13 mouse cellular contexts compared by ENCODE assay signal in genomic region chr11:64752299-64752698, GRCm38 (mm10).
DNase-seq lines count a peak whose midpoint lies in the region; ATAC-seq and TF ChIP-seq lines count a peak whose summit lies in the region.
"Had no signal": no experiment of that assay in that cellular context is flagged by ENCODE, and none has a peak within 500 bp of the region (broad histone marks: within the 10 kb centered on the region; RNA-seq: fewer than 3 reads in every experiment).

No protein-coding gene starts in this region.

- ATAC-seq in intestine, postnatal 0 days, result no peak
- ATAC-seq in intestine, embryonic 15.5 days, result no peak
- peak; percentile 83 for ATAC-seq in megakaryocyte progenitor cell, adult 5-6 weeks (replicated peaks; ENCODE audit: poor library complexity)
- no peak for ATAC-seq in forebrain, embryonic 11.5 days (replicated peaks; ENCODE audit: low FRiP score)
- no peak for ATAC-seq in heart, embryonic 12.5 days (ENCODE audit: insufficient number of reproducible peaks, low FRiP score)

- peak; percentile 9 for DNase-seq in WW6 (ENCODE audit: low read depth, low spot score)
- DNase-seq in forebrain, embryonic 11.5 days (ENCODE audit: low spot score), result no peak
- DNase-seq in heart, adult 18-20 months, result no peak
- DNase-seq: kidney, postnatal 25 days; right cerebral cortex, postnatal 14 days had no signal

- TF ChIP-seq CTCF in intestine, postnatal 0 days (IDR thresholded peaks at IDR 0.05; ENCODE audit: low read depth), result peak; percentile 53
- TF ChIP-seq CTCF in E14TG2a.4 (conservative IDR thresholded peaks at IDR 0.05; ENCODE audit: low read length), result peak; percentile 58

- H3K27me3 ChIP-seq in intestine, postnatal 0 days (replicated peaks; ENCODE audit: control insufficient read depth, insufficient read depth, low read length), result no peaks in the 10 kb centered on the region
- H3K27me3 ChIP-seq in intestine, embryonic 15.5 days (replicated peaks), result no peaks in the 10 kb centered on the region
- H3K27me3 ChIP-seq in E14TG2a.4 (ENCODE audit: insufficient read depth, low read length), result no peaks in the 10 kb centered on the region
- H3K27me3 ChIP-seq in forebrain, embryonic 11.5 days (ENCODE audit: control insufficient read depth, insufficient read depth, low read length), result no peaks in the 10 kb centered on the region
- no peaks in the 10 kb centered on the region for H3K27me3 ChIP-seq in heart, embryonic 12.5 days (replicated peaks)
- H3K27me3 ChIP-seq: hindbrain, embryonic 13.5 days; stomach, embryonic 15.5 days had no signal

- no peaks in the 10 kb centered on the region for H3K9me3 ChIP-seq in intestine, postnatal 0 days (ENCODE audit: control insufficient read depth)
- no peaks in the 10 kb centered on the region for H3K9me3 ChIP-seq in intestine, embryonic 15.5 days
- H3K9me3 ChIP-seq in E14TG2a.4 (ENCODE audit: low read length), result no peaks in the 10 kb centered on the region
- no peaks in the 10 kb centered on the region for H3K9me3 ChIP-seq in forebrain, embryonic 11.5 days (ENCODE audit: control insufficient read depth, low read length)
- no peaks in the 10 kb centered on the region; the same call in 1 of the 2 replicates for H3K9me3 ChIP-seq in heart, embryonic 12.5 days (replicated peaks)
- H3K9me3 ChIP-seq: hindbrain, embryonic 13.5 days; stomach, embryonic 15.5 days had no signal

- H3K4me3 ChIP-seq in intestine, postnatal 0 days (ENCODE audit: low read depth, low read length), result no peak overlapping the region
- no peak overlapping the region for H3K4me3 ChIP-seq in intestine, embryonic 15.5 days (replicated peaks)
- H3K4me3 ChIP-seq in E14TG2a.4 (replicated peaks; ENCODE audit: low read length), result no peak overlapping the region
- H3K4me3 ChIP-seq in forebrain, embryonic 11.5 days (ENCODE audit: low read depth, low read length), result no peak overlapping the region
- no peak overlapping the region for H3K4me3 ChIP-seq in heart, embryonic 12.5 days
- H3K4me3 ChIP-seq: hindbrain, embryonic 13.5 days; stomach, embryonic 15.5 days had no signal

- WGBS in intestine, postnatal 0 days, result 59% methylated on average over 3 of the region's 3 CpGs
- 61% methylated on average over 3 of the region's 3 CpGs for whole genome bisulfite sequencing in intestine, embryonic 15.5 days
- WGBS in forebrain, embryonic 11.5 days, result 58% methylated on average over 3 of the region's 3 CpGs
- 65% methylated on average over 3 of the region's 3 CpGs for WGBS in heart, embryonic 12.5 days

- H3K27ac ChIP-seq in intestine, postnatal 0 days (ENCODE audit: low read depth, low read length), result no peak overlapping the region
- H3K27ac ChIP-seq in intestine, embryonic 15.5 days, result no peak overlapping the region
- H3K27ac ChIP-seq in forebrain, embryonic 11.5 days (ENCODE audit: low read depth, low read length), result no peak overlapping the region
- H3K27ac ChIP-seq in heart, embryonic 12.5 days (ENCODE audit: poor library complexity, severe bottlenecking), result no peak overlapping the region
- H3K27ac ChIP-seq: hindbrain, embryonic 13.5 days; macrophage; stomach, embryonic 15.5 days had no signal

- no peaks in the 10 kb centered on the region for H3K36me3 ChIP-seq in intestine, postnatal 0 days (ENCODE audit: control insufficient read depth, insufficient read depth)
- H3K36me3 ChIP-seq in intestine, embryonic 15.5 days, result no peaks in the 10 kb centered on the region
- no peaks in the 10 kb centered on the region for H3K36me3 ChIP-seq in E14TG2a.4 (ENCODE audit: insufficient read depth, low read length)
- no peaks in the 10 kb centered on the region for H3K36me3 ChIP-seq in forebrain, embryonic 11.5 days (ENCODE audit: control insufficient read depth, insufficient read depth, low read length)
- H3K36me3 ChIP-seq in heart, embryonic 12.5 days, result no peaks in the 10 kb centered on the region
- H3K36me3 ChIP-seq: hindbrain, embryonic 13.5 days; stomach, embryonic 15.5 days had no signal

- H3K9ac ChIP-seq in intestine, postnatal 0 days (ENCODE audit: low read depth, low read length), result no peak overlapping the region
- H3K9ac ChIP-seq in intestine, embryonic 15.5 days, result no peak overlapping the region
- no peak overlapping the region for H3K9ac ChIP-seq in forebrain, embryonic 11.5 days (ENCODE audit: low read length)
- H3K9ac ChIP-seq in heart, embryonic 12.5 days, result no peak overlapping the region
- H3K9ac ChIP-seq: hindbrain, embryonic 13.5 days; stomach, embryonic 15.5 days had no signal

- H3K4me1 ChIP-seq in intestine, postnatal 0 days (replicated peaks; ENCODE audit: control insufficient read depth, insufficient read depth, low read length), result no peaks in the 10 kb centered on the region
- H3K4me1 ChIP-seq in intestine, embryonic 15.5 days (replicated peaks), result no peaks in the 10 kb centered on the region
- no peaks in the 10 kb centered on the region for H3K4me1 ChIP-seq in E14TG2a.4 (replicated peaks; ENCODE audit: low read depth, low read length)
- H3K4me1 ChIP-seq in forebrain, embryonic 11.5 days (replicated peaks; ENCODE audit: control insufficient read depth, insufficient read depth, low read length), result no peaks in the 10 kb centered on the region
- no peaks in the 10 kb centered on the region for H3K4me1 ChIP-seq in heart, embryonic 12.5 days (replicated peaks)
- H3K4me1 ChIP-seq: stomach, embryonic 15.5 days had no signal

- no peak overlapping the region for H3K4me2 ChIP-seq in intestine, postnatal 0 days (replicated peaks; ENCODE audit: low read depth)
- H3K4me2 ChIP-seq in intestine, embryonic 15.5 days (replicated peaks), result no peak overlapping the region
- H3K4me2 ChIP-seq in forebrain, embryonic 11.5 days (ENCODE audit: low read depth, low read length, severe bottlenecking), result no peak overlapping the region
- H3K4me2 ChIP-seq in heart, embryonic 12.5 days, result no peak overlapping the region
- H3K4me2 ChIP-seq: hindbrain, embryonic 13.5 days; stomach, embryonic 15.5 days had no signal
